Mouse (Mus musculus) retina, adult 2 months (tissue): Measurements from ENCODE around the gene Rmnd5b.
"Not testable (repeated sequence)": the region's sequence is repeated elsewhere in the genome, so short reads cannot be mapped to it uniquely, and the experiment has no call there.

Source experiments
- DNase-seq: peaks from one replicate; pipeline ENCODE4 v3.0.0-alpha.2; 2012; ENCODE audit warnings: low read depth, low spot score

The Rmnd5b gene

DNA sequence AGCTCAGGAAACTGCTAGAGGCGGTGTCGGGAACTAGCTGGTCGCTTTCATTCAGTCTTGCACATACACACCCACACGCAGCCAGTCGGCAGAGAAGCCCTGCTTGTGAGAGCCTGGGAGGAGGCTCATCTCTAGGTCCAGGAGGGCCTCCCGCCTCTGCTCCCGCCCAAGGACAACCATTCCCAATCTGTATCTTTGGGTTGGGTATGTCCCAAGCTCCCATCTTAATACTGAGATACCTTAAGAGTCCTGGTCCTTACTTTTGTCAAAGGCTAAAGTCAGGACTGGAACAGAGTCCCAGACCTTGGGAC lies 14.1 kb upstream of the Rmnd5b start:
- DNase-seq = no peak

DNA sequence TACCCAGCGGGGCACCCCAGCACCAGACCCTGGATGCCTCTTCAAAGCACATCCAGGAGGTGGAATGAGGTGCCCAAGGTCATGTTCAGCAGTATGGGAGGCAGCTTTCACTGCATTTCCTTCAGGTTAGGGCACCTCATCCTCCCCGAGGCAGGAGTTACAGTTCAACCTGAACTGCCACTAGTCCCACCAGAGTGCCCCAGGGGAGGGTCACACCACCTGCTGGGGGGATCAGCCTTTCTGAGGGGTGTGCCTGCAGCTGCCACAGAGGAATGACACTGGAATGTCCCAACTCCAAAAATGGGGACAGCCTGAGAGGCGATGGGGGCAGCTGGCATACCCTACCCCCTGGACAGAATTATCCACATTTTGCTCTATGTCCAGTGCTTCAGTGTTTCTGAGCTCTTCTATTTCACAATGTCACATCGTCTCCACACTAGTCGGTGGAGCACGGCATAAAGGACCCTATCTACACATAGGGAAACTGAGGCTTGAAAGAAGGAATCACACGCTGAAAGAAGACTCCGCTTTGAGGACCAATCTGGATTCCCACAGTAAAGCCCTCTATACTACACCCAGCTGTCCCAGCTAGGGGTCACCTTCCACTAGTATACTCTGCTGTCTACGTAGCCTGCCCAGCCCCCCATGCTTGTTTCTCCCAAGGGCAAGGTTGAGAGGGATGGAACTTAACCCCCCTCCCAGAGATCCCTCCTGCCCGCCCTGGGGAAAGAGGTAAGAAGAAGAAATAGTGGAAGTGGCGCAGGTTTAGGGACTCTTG lies 13.6 kb upstream of the Rmnd5b start:
- no peak for DNase-seq

DNA sequence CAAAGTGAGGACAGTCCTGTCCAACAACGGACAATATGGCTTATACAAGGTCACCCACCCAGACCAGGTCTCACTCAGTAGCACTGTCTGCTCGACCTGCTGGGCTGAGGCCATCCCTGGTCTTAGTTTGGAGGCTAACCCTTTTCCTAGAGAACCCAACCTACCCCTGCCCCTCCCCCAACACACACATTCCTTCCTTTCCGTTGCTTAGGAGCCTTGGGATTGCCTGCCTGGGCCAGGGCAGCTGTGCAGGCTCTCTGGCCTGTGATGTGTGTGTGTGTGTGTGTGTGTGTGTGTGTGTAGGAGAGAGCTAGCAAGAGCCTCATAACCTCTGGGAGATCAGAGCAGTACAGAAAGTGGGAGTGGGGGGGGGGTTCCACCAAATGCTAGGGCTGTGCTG lies 12.9 kb upstream of the Rmnd5b start:
- no peak for DNase-seq

DNA sequence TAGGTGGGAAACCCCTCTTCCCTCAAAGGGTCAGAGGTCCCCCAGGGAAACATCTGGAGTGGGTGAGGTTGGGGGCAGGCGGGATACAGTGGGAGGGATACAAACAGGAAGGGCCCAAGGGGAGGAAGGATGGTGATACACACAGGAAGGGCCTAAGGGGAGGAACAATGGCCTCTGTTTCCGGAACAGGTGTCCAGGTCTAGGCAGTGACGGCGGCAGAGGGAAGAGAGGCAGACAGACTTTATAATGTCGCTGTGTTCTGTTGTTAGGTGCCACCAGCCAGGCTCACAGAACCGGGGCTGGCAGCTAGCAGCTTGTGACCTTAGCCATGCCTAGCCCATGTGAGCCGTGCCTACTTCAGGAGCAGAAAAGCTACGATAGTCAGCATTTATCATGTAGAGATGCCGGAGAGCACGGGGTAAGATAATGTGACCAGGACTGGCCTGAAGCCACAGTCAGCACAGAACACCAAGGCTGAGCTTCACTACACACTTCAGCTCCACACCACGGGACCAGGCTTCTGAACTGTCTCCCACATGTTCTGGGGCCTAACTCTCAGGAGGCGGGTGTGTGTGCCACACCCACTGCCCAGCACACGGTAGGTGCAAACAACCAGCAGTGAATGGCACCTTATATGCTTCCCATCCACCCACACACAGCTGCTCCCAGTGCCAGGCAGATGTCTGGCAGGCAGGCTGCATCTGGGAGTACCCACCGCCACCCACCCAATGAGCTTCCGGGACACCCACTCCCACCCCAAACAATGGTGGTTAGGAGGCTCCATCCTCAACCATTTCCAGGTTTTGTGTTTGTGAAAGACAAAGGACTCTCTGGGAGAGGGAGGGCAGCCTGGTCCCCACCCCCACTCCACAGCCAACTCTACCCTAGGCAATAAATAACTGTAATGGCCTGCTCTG lies 11.3 kb upstream of the Rmnd5b start:
- DNase-seq = no peak

DNA sequence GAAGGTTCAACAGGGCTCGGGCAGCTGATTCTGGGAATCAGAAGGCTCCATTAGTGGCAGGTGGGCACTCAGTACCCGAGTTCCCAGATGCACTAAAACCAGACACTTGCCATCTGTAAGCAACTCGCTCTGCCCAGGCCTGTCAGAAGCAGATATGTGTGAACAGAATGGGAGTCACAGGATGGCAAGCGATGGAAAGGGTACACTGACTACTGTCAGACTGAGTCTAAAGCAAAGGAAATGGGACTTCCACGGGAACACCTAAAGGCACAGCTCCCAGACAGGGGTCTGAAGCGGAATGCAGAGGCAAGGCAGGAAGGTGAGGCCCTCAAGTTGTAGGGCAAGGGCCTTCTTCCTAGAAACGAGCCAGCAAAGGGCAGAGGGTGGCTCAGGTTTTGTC lies 10.5 kb upstream of the Rmnd5b start:
- no peak for DNase-seq

DNA sequence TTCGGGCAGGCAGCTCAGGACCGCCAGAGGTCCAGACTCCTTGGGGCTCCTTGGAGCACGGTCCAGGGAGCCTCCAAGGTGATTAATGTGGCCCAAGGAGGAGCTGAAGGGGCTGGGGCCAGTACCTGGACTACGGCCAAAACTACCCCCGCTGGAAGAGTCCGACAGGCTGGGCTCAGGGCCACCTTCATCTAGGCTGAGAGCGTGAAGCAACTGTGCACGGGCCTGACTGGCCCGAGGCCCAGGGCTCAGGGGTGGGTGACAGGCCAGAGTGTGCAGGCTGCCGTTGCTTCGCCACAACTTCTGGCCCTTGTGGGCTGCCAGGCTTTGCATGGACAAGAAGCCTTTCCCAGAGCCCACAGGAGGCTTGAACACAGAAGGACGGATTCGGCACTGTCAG lies 9.6 kb upstream of the Rmnd5b start:
- DNase-seq = no peak

DNA sequence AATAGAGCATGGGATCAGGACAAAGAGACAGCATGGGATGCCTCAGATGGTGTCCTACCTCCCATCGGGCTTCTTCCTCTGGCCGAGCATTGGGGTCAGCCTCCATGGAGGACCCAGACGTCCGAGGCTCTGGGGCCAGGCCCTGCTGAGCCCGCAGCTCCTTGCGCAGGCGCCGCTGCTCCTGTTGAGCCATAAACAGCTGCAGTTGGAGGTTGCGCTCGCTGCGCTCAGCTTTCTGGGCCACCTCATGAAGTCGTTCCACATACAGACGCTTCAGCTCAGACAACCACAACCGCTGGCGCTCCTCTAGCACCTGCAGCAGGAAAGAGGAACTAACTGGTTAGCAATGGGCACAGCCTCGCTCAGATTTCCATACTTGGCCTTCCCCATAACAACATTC lies 8.5 kb upstream of the Rmnd5b start:
- DNase-seq = no peak

DNA sequence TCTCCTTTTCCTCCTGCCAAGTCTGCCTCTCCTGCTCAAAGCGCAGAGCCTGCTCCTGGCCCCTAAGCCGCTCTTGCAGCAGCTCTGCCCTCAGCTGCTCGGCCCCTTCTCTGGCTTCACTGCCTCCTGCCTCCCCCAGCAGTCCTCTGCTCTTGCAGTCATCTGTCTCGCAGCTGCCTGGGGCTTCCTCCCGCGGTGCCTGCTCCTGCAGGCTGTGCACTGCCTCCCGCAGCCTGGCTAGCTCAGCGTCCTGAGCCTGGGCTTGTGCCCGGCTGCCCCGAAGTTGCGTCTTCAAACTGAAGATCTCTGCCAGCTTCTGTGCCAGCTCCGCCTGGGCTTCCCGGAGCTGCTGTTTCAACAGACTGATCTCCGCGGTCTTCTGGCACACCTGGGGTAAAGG lies 8.1 kb upstream of the Rmnd5b start:
- no peak for DNase-seq

DNA sequence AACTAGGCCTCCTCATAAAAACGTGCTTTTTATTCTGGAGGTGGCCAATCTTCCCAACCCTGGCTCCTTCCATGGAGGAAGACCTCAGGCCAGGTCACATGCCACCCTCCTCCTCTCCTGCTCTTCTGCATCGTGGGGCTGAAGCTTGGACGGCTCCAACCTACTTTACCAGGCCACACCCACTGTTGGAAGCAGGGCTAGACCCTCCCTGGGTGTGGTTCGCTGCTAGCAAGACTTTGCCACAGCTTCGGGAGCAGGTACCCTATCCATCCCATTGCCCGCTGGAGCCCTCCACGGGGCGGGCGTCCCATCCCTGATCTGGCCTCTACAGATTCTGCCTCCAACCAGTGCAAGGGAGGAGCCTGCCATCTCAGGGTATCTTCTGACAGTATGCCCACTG lies 7.5 kb upstream of the Rmnd5b start:
- DNase-seq = no peak

DNA sequence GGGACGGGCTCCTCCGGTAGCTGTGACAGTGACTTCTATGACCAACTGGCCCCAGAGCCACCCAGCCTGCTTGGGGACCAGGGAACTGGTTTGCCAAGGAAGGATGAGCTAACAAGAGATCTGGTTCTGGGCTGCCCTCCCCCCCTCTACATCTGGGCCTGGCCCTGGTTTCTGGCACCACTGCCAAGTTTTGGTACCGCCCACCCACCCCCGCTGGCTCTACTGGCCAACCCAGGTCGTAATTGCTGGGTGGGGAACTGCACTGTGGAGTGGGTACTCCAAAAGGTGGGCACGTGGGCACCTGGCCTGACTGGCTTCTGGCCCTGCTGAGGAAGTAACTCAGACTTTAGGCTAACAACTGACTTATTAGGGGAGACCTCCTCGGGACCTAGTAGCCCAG lies 5.1 kb upstream of the Rmnd5b start:
- DNase-seq = no peak

DNA sequence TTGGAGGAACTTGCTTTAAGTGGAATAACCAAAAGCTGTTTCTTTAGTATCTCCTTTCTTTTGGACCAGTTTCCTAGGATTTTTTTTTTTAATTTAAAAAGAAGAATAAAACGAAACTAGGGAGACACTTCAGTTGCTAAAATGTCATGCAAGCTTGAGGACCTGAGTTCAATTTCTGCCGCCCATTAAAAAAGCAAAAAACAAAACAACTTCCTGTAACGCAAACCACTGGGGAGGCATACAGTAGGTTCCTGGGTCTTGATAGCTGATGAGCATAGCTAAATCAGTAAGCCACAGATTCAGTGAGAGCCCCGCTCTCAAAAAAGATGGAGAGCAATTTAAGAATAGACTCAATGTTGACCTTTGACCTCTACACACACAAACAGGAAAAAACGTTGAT lies 2.8 kb upstream of the Rmnd5b start:
- no peak for DNase-seq

DNA sequence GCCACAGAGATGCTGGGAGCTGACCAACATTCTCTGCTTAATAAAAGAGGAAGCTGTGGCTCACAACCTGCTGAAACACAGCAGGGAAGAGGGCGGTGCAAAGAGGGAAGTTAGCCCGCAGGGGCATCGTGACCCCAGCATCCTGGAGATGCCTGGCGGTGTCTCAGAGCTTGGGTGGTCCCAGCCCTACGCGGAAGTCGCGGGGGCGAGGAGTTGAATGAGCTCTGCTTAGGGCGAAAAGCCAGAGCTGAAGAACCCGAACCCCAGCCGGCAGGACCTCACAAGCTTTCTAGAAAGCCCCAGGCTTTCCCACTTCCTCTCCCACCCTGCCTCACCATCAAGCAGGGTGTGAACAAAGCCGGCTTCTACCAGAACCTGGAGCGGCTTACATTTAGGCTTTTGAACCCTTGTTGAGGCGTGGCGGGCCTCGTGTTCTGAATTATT lies 2.3 kb upstream of the Rmnd5b start:
- no peak for DNase-seq

DNA sequence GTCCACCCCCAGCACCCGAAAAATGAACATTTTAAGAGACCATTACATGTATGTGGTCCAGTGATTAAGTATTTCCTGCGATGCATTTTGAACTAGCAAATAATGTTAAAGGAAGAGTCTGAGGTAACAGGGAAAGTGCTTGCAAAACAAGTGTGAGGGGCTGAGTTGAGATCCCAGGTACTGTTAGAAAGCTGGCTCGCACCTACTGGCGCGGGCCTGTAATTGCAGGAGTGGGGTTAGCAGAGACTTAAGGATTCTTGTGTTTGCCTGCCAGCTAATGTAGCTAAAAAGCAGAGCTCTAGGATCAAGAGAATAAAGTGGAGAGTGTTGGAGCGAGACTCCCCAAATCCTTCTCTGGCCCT lies 608 bp upstream of the Rmnd5b start:
- DNase-seq = no peak

DNA sequence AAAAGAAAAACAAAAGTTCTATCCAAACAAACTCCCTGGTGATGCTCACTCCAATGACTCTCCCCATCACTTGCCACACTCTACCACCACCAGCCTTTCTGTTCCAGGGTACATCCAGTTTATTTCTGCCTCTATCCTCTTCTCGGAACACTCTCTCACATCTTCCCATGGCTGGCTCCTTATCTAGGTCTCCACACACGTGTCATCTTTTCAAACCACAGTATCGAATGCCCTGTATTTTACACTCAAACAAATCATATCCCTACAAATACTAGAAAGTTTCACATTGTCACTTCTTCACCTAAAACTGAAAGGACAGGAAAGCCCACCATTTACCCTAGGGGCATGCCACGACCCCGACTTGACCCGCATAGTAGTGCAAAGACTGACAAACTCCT lies 570 bp downstream of the Rmnd5b start:
- DNase-seq = no peak

DNA sequence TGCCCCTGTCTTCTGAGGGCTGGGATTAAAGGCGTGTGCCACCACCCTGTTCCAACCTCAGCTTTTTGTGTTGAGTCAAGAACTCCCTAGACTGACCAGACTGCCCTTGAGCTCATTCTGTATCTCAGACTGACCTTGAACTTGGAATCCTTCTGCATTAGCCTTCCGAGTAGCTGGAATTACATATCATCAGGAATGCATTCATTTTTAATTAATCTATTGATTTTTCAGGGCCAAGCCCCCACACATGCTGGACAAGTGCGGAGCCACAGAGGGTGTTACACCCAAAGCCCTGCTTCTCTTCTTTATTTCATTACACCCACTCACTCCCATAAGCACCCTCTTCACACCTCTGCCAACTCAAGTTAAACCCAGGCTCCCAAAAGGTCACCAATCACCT lies 2.0 kb downstream of the Rmnd5b start:
- no peak for DNase-seq

DNA sequence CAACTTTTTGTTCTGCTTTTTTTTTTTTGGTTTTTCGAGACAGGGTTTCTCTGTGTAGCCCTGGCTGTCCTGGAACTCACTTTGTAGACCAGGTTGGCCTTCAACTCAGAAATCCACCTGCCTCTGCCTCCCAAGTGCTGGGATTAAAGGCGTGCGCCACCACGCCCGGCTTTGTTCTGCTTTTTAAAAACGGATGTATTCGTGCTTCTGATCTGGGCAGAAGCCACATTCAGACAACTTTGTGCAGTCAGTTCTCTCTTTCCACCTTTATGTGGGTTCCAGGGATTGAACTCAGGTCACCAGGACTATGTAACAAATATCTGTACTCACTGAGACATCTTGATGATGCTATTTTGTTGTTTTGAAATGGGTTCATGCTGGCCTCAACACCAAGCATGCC lies 2.5 kb downstream of the Rmnd5b start:
- DNase-seq = not testable (repeated sequence)

DNA sequence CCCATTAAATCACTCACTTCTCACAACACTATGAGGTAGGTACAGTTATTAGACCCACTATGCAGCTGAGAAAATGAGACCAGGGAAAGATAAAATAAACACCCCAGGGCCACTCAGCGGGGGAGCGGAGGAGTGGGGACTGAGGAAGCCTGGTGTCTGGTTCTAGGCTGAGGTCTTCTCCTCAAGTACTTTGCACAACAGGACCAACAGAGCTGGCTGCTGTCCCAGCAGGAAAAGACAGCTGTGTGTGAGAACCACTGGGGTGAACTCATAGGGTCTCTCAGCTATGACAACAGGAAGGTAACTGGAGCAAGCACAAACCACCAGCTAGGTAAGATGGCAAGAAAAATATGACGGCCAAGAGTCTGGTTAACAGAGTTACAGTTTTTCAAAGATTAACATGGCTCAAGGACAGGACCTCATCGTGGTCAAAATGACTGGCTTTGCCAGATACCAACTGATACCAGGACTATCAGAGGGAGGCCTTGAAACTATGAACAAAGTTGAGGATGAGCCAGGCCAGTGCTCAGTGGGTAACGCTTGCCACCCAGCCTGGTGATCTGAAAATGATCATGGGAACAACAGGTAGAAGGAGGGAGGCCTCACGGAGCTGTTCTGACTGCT lies 3.5 kb downstream of the Rmnd5b start:
- no peak for DNase-seq

DNA sequence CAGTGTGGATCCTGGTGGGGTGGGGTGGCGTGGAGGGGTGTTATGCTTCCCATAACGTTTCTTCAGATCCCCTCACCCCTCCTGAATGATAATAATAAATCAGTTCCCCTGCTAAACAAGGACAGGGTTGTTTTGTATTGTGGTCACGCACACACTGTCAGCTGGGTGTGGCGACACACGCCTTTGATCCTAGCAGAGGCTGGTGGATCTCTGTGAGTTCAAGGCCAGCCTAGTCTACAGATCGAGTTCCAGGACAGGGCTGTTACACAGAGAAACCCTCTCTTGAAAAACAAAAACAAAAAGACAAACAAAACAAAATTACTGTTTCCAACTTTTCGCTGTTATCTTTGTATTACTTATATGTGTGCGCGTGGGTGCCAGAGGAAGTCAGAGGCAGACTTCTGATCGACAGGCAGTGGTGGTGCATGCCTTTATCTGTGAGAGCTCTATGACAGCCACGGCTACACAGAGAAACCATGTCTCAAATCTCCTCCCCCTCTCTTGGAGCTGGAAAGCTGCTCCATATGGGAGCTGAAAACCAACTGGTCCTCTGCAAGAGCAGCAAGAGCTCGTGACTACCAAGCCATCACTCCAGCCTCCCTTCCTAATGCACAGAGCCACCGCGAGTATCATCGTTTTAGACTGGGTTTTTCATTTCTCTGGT lies 5.9 kb downstream of the Rmnd5b start:
- no peak for DNase-seq

DNA sequence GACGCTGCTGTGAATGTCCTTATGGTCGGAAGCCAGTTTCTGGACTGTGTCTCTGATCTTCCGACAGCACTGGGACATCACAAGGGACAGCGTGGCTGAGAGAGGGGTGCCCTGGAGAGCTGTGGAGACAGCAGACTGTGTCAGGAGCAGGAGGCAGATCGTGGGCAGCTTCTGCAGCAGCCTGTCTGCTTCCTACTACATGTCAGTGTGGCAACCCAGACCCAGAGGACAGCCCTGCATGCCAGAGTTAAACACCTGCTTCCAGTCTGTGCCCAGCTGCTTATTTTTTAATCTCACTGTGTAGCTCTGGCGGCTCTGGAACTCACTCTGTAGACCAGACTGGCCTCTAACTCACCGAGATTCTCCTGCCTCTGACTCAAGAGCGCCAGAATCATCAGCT lies 7.8 kb downstream of the Rmnd5b start:
- DNase-seq = no peak

DNA sequence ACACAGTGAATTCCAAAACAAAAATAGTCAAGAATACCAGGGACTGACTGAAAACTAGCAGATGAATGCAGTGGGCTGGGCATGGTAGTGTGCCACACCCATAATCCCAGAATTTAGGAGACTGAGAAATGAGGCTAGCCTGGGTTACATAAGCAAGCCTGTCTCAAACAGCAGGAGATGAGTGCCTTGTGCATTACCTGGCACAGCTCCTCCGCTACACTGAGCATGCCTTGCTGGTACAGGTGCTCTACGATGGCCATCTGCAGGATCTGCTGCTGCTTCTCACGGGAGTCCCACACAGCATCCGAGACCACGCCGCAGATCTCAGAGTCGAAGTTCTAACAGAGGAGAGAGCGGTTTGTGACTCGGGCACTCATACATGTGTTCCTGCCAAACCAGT lies 8.3 kb downstream of the Rmnd5b start:
- no peak for DNase-seq

DNA sequence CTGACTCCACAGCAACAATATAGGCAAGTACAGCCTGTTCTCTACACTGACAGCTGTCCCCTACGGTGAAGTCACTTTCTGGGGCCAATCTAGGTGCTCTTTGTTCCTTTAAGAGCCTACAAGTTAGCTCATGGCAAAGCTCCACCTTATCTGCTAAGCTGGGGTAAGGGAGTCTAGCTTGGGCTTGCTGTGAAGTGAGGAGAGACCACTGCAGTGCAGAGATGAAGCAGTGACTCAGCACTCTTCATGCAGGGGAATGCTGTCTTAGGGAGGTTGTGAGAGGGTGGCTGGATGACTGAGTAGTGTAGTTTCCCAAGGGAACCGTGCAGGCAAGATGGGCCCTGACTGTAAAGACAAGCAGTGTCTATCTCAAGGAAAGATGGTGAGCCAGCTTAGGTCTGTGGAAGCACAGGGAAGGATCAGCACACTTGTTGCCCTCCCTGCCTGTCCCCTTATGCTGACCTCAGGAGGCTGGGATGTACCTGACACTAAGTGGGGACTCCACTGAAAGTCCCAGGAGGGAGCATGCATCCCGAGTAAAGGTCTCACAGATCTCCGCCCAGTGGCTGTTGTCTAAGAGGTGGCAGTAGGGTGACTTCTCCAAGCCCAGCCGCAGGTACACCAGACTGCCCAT lies 10.4 kb downstream of the Rmnd5b start:
- DNase-seq = no peak

DNA sequence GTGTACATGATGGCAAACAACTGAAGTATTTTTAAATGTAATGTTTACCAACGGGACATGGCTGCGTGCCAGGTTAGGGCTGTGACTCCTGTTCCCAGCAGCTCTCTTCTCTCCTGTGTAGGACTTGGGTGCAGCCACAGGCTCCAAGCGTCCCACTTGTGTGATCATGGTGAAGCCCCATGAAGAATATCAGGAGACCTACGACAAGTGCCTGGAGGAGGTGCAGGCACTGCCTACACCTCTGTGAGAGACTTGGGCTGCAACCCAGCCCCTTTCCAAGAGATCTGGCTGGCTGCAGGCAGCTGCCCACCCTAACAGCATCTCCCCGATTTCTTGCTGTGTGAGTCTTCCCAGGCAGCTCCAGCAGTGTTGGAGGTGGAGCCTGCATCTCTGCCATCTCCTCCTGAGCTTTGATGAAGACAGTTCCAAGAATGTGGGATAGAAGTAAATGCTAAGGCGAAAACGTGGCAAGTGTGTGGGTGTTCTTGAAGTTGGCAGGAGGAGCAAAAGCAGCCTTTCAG lies 12.7 kb downstream of the Rmnd5b start:
- no peak for DNase-seq
